Mouse (Mus musculus): ENCODE measurements around the gene Szt2.

DNA sequence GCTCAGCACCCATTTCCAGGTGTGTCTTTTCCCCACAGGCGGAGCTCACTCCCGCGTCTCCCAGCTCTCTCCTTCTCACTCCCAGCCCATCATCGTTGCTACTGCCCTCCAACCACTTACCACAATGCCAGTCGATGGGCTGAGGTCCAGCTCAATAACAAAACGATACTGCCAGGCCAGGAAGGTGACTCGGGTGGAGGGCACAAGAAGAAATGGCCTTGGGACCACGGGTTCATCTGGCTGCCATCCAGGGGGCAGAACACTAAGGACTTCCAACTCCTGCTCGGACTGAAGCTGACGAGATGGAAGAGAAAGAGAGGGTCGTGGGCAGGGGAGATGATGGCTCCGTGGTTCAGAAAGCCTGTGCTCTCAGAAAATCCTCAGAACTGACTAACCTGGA is 6.4 kb downstream of the Szt2 start:
- TF ChIP-seq CTCF (IDR thresholded peaks at IDR 0.05) (no peak), POLR2A (IDR thresholded peaks at IDR 0.05; ENCODE audit: insufficient read depth, low read depth, low read length) (no peak)
